Mouse (Mus musculus) urinary bladder, postnatal 10 days (tissue): Measurements from ENCODE around the gene Mrtfa.
A peak's percentile ranks its signal among the peaks of the same experiment; 100 is the strongest.

Source experiments
- DNase-seq: peaks from one replicate; pipeline ENCODE4 v3.0.0; 2022; ENCODE audit warnings: low spot score

Mrtfa gene

DNA sequence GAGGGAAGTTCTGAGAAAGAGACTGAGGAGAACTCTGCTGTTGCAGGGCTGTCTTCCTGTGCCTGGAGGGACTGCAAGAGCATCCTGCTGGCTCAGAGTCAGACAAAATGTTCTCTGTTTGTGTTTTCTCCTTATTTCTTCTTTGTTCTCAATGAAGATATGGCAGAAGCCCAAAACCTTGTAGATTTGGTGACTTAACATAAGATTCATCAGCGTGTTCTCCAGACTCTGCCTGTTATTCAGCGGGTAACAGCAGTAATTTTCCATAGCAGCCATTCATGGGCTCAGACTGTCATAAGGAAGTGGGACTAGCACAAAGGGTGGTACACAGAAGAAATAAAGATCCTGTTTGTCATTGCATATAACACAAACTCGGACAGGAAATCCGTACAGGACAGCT is 210.9 kb downstream of the Mrtfa start:
- no peak for DNase-seq

DNA sequence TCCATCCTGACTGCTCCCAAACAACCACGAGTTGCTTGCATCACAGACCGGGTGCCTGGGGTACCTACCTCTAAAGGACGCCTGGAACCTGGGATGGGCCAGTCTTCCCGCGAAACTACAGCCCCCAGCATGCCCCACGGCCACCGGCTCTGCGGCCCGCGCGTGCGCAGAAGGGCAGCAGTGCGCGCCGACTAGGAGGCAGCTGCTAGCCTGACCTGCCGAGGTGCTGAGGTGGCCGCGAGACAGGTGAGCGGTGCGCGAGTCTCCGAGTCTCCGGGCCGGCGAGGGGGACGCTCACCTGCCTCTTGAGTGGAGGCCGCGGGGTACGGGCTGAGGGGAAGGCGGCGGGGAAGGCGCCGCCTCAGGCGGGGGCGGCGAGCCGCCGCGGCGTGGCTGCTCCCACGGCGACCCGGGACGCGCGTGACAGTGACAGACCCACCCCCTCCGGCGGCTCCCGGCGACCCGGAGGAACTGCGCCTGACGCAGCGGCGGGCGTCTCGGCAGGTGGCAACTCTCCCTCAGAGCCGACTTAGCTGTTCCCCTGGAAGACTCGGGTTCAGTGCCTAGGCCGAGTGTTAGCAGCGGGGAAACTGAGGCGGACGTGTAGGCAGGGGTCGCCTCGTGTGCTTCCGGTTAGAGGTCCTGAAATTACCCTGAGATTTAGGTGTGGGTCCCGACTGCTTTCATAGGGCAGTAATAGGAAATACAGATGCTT is 212.8 kb downstream of the Mrtfa start, which contains the start of gene Sgsm3:
Gene Sgsm3, plus strand, starts transcription at position 146 of the 715 bp plus-strand sequence.
- peak; percentile 55 for DNase-seq

GRCm38 (mm10) chr15:80975666-80976065 is 214.9 kb downstream of the Mrtfa start:
- no peak for DNase-seq

DNA sequence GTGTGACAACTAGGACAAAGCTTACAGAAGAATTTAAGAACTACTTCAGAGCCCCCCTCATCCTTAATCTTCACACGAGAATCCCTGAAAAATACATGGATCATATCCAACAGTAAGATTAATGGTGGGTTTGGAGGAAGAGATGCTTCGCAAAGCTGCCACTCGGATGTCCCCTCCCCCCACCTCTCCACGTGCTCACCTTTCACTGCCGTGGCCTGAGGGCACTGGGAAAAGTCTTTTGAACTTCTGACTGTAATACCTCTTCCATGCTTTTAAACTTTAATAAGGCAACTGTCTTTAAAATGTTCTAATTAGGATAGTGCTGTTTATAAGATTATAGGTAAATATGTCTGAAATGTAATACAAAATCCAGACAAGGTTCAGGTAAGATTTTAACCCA is 216.2 kb downstream of the Mrtfa start:
- DNase-seq = no peak

- DNase-seq = no peak
Observed at GRCm38 (mm10) chr15:80969371-80969770, 221.2 kb downstream of the Mrtfa start.
